Mouse (Mus musculus): ENCODE data around the gene Trdmt1. TPM values are rescaled to one million over a fixed set of nuclear protein-coding genes. Genes with fewer than 3 reads are reported as not detected.
"Not testable (repeated sequence)": the region's sequence is repeated elsewhere in the genome, so short reads cannot be mapped to it uniquely, and the experiment has no call there.

Trdmt1 gene
- 11.1 and 12.0 TPM in 2 replicates for polyA plus RNA-seq (2014; fragmentation: Nextera tagmentation; extraction: Ambion mirVana)

DNA sequence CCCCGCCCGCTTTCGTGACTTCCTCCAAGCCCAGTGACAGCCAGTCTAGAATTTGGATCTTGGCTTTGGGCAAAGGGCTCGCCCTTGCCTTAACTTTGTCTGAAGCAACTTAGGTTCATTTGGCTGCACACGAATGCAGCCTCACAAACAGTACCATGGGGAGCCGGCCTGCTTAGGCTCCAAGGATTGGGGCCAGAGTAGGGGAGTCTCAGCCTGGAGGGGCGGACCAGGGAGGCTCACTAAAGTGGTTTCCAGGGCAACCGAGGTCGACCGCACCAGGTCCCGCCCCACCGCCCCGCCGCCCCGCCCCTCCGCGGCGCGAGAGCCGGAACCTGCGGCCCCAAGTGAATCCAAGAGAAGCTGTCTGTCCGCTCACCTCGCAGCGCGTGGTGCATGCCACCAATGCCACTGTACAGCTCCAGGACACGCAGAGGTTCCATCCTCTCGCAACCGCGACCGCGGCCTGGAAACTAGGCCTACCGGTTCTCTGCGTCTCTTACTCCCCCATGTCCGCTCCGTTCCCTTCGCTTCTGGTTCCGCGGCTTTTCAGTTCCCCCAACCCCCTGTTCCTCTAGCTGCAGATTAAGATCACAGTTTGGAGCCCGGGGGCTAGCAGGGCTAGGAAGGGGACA lies at the start of gene Trdmt1:
Trdmt1 (minus strand) TSS at position 476 of the 632 bp plus-strand sequence.
- ATAC-seq (peak; percentile 99), DNase-seq (ENCODE audit: low spot score) (peak; percentile 94)
- Histone ChIP-seq H3K4me2 (ENCODE audit: low read length) (peak within 1 kb of the TSS; percentile 53), H3K4me3 (ENCODE audit: low read depth, low read length) (peak within 1 kb of the TSS; percentile 65), H3K4me1 (ENCODE audit: control insufficient read depth, insufficient read depth, low read length) (peaks cover 4% of the 10 kb centered on the region; the same call in 1 of the 2 replicates), H3K27me3 (replicated peaks; ENCODE audit: control insufficient read depth, insufficient read depth, low read length) (no peaks in the 10 kb centered on the region), H3K27ac (ENCODE audit: low read depth, low read length) (peak within 1 kb of the TSS; percentile 96), H3K36me3 (ENCODE audit: control insufficient read depth, insufficient read depth, low read length) (no peaks in the 10 kb centered on the region), H3K9ac (ENCODE audit: low read length) (peak within 1 kb of the TSS; percentile 79), H3K9me3 (replicated peaks; ENCODE audit: control insufficient read depth, low read length) (no peaks in the 10 kb centered on the region)
- under 1% methylated on average over 38 of the region's 39 CpGs for WGBS

DNA sequence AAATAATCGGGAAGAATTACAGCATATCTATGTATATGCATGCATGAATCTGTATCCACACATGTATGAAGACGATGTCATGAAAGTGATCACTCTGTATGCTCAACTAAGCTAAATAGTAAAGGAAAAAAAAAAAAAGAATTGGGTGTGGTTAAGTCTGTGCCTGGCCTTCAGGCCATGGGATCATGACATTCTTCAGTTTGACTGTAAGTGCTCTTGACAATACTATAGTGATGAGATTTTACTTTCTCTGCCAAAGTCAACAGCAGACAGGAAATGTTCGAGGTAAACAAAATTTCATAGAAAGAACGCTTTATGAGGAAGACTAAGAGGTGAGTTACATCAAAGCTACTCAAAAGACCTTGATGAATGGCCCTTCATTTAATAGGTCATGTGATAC lies 48.9 kb upstream of the Trdmt1 start:
- Histone ChIP-seq H3K27ac (ENCODE audit: low read depth, low read length) (no peak overlapping the region), H3K36me3 (ENCODE audit: control insufficient read depth, insufficient read depth, low read length) (no peaks in the 10 kb centered on the region), H3K4me2 (ENCODE audit: low read length) (no peak overlapping the region), H3K4me1 (ENCODE audit: control insufficient read depth, insufficient read depth, low read length) (no peaks in the 10 kb centered on the region), H3K9ac (ENCODE audit: low read length) (no peak overlapping the region), H3K27me3 (replicated peaks; ENCODE audit: control insufficient read depth, insufficient read depth, low read length) (no peaks in the 10 kb centered on the region), H3K4me3 (ENCODE audit: low read depth, low read length) (no peak overlapping the region), H3K9me3 (replicated peaks; ENCODE audit: control insufficient read depth, low read length) (no peaks in the 10 kb centered on the region)
- 85% methylated on average over 4 of the region's 4 CpGs for WGBS
- no peak for DNase-seq (ENCODE audit: low spot score)
- ATAC-seq, result no peak

GRCm38 (mm10) chr2:13583746-13584145 lies 39.3 kb upstream of the Trdmt1 start:
- not testable (repeated sequence) for H3K27me3 ChIP-seq (replicated peaks; ENCODE audit: control insufficient read depth, insufficient read depth, low read length); ATAC-seq; H3K9me3 ChIP-seq (replicated peaks; ENCODE audit: control insufficient read depth, low read length); H3K4me1 ChIP-seq (ENCODE audit: control insufficient read depth, insufficient read depth, low read length); H3K4me2 ChIP-seq (ENCODE audit: low read length); H3K27ac ChIP-seq (ENCODE audit: low read depth, low read length); H3K4me3 ChIP-seq (ENCODE audit: low read depth, low read length); H3K9ac ChIP-seq (ENCODE audit: low read length); DNase-seq (ENCODE audit: low spot score)
- peaks cover 40% of the 10 kb centered on the region for H3K36me3 ChIP-seq (ENCODE audit: control insufficient read depth, insufficient read depth, low read length)

- DNase-seq (ENCODE audit: low spot score) (no peak), ATAC-seq (no peak)
- Histone ChIP-seq H3K27me3 (replicated peaks; ENCODE audit: control insufficient read depth, insufficient read depth, low read length) (no peaks in the 10 kb centered on the region), H3K4me3 (ENCODE audit: low read depth, low read length) (no peak overlapping the region), H3K4me1 (ENCODE audit: control insufficient read depth, insufficient read depth, low read length) (no peaks in the 10 kb centered on the region), H3K4me2 (ENCODE audit: low read length) (no peak overlapping the region), H3K27ac (ENCODE audit: low read depth, low read length) (no peak overlapping the region), H3K36me3 (ENCODE audit: control insufficient read depth, insufficient read depth, low read length) (peaks cover 50% of the 10 kb centered on the region), H3K9ac (ENCODE audit: low read length) (no peak overlapping the region), H3K9me3 (replicated peaks; ENCODE audit: control insufficient read depth, low read length) (no peaks in the 10 kb centered on the region)
- WGBS, result 83% methylated on average over 3 of the region's 3 CpGs
Measured at GRCm38 (mm10) chr2:13582184-13582583, 37.7 kb upstream of the Trdmt1 start.

DNA sequence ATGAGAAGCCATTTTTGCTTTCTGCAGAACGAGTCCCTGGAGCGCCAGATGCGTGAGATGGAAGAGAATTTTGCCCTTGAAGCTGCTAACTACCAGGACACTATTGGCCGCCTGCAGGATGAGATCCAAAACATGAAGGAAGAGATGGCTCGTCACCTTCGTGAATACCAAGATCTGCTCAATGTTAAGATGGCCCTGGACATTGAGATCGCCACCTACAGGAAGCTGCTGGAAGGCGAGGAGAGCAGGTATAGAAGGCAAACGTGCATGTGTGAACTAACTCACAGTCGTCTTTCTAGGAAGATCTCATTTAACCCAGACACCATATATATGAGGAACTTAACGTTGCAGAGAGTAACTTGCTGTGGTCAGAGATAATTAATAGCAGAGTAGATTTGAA lies 35.5 kb upstream of the Trdmt1 start:
- Histone ChIP-seq H3K9me3 (replicated peaks; ENCODE audit: control insufficient read depth, low read length) (no peaks in the 10 kb centered on the region), H3K4me2 (ENCODE audit: low read length) (no peak overlapping the region), H3K9ac (ENCODE audit: low read length) (no peak overlapping the region), H3K27ac (ENCODE audit: low read depth, low read length) (no peak overlapping the region), H3K4me3 (ENCODE audit: low read depth, low read length) (no peak overlapping the region), H3K36me3 (ENCODE audit: control insufficient read depth, insufficient read depth, low read length) (peaks cover 52% of the 10 kb centered on the region), H3K27me3 (replicated peaks; ENCODE audit: control insufficient read depth, insufficient read depth, low read length) (no peaks in the 10 kb centered on the region), H3K4me1 (ENCODE audit: control insufficient read depth, insufficient read depth, low read length) (peaks cover 8% of the 10 kb centered on the region; the same call in 1 of the 2 replicates)
- ATAC-seq (no peak), DNase-seq (ENCODE audit: low spot score) (no peak)
- WGBS, result 58% methylated on average over 11 of the region's 11 CpGs

- peaks cover 52% of the 10 kb centered on the region for H3K36me3 ChIP-seq (ENCODE audit: control insufficient read depth, insufficient read depth, low read length)
- 88% methylated on average over 8 of the region's 8 CpGs for WGBS
- no peak for ATAC-seq
Measured at GRCm38 (mm10) chr2:13579315-13579714, 34.8 kb upstream of the Trdmt1 start.

GRCm38 (mm10) chr2:13578473-13579152 lies 34.1 kb upstream of the Trdmt1 start:
- no peak overlapping the region for H3K4me2 ChIP-seq (ENCODE audit: low read length)
- no peak for ATAC-seq
- no peak overlapping the region for H3K4me3 ChIP-seq (ENCODE audit: low read depth, low read length)
- H3K9me3 ChIP-seq (replicated peaks; ENCODE audit: control insufficient read depth, low read length), result no peaks in the 10 kb centered on the region
- H3K4me1 ChIP-seq (ENCODE audit: control insufficient read depth, insufficient read depth, low read length), result peaks cover 8% of the 10 kb centered on the region; the same call in 1 of the 2 replicates
- WGBS, result 61% methylated on average over 14 of the region's 14 CpGs
- DNase-seq (ENCODE audit: low spot score), result peak; percentile 19
- H3K27ac ChIP-seq (ENCODE audit: low read depth, low read length), result no peak overlapping the region
- no peaks in the 10 kb centered on the region for H3K27me3 ChIP-seq (replicated peaks; ENCODE audit: control insufficient read depth, insufficient read depth, low read length)
- peaks cover 52% of the 10 kb centered on the region for H3K36me3 ChIP-seq (ENCODE audit: control insufficient read depth, insufficient read depth, low read length)
- H3K9ac ChIP-seq (ENCODE audit: low read length), result no peak overlapping the region

More at GRCm38 (mm10) chr2:13579315-13579714, 34.8 kb upstream of the Trdmt1 start:
- Histone ChIP-seq H3K9ac (ENCODE audit: low read length) (no peak overlapping the region), H3K4me3 (ENCODE audit: low read depth, low read length) (no peak overlapping the region), H3K4me1 (ENCODE audit: control insufficient read depth, insufficient read depth, low read length) (peaks cover 8% of the 10 kb centered on the region; the same call in 1 of the 2 replicates), H3K27ac (ENCODE audit: low read depth, low read length) (no peak overlapping the region), H3K9me3 (replicated peaks; ENCODE audit: control insufficient read depth, low read length) (no peaks in the 10 kb centered on the region), H3K27me3 (replicated peaks; ENCODE audit: control insufficient read depth, insufficient read depth, low read length) (no peaks in the 10 kb centered on the region), H3K4me2 (ENCODE audit: low read length) (no peak overlapping the region)
- no peak for DNase-seq (ENCODE audit: low spot score)

- Histone ChIP-seq H3K9ac (ENCODE audit: low read length) (no peak overlapping the region), H3K9me3 (replicated peaks; ENCODE audit: control insufficient read depth, low read length) (no peaks in the 10 kb centered on the region), H3K4me1 (ENCODE audit: control insufficient read depth, insufficient read depth, low read length) (peaks cover 12% of the 10 kb centered on the region), H3K4me3 (ENCODE audit: low read depth, low read length) (0 out of 2 replicates have a peak overlapping the region, but pooled peaks have one; percentile 3), H3K36me3 (ENCODE audit: control insufficient read depth, insufficient read depth, low read length) (peaks cover 45% of the 10 kb centered on the region), H3K27me3 (replicated peaks; ENCODE audit: control insufficient read depth, insufficient read depth, low read length) (no peaks in the 10 kb centered on the region), H3K27ac (ENCODE audit: low read depth, low read length) (no peak overlapping the region), H3K4me2 (ENCODE audit: low read length) (peak overlapping the region; percentile 20)
- no peak for ATAC-seq
- 96% methylated on average over 1 of the region's 1 CpGs for WGBS
- DNase-seq (ENCODE audit: low spot score), result no peak
Measured at GRCm38 (mm10) chr2:13577399-13577798, 32.9 kb upstream of the Trdmt1 start.

- peaks cover 16% of the 10 kb centered on the region for H3K4me1 ChIP-seq (ENCODE audit: control insufficient read depth, insufficient read depth, low read length)
- peak overlapping the region; percentile 69 for H3K4me2 ChIP-seq (ENCODE audit: low read length)
- peak overlapping the region; percentile 87 for H3K9ac ChIP-seq (ENCODE audit: low read length)
- peak overlapping the region; percentile 80 for H3K4me3 ChIP-seq (ENCODE audit: low read depth, low read length)
- peak overlapping the region; percentile 97 for H3K27ac ChIP-seq (ENCODE audit: low read depth, low read length)
- DNase-seq (ENCODE audit: low spot score) (peak; percentile 91), ATAC-seq (peak; percentile 46)
- H3K36me3 ChIP-seq (ENCODE audit: control insufficient read depth, insufficient read depth, low read length), result peaks cover 31% of the 10 kb centered on the region
- 0% methylated on average over 6 of the region's 6 CpGs for WGBS
- no peaks in the 10 kb centered on the region for H3K9me3 ChIP-seq (replicated peaks; ENCODE audit: control insufficient read depth, low read length)
- no peaks in the 10 kb centered on the region for H3K27me3 ChIP-seq (replicated peaks; ENCODE audit: control insufficient read depth, insufficient read depth, low read length)
Measured at GRCm38 (mm10) chr2:13575926-13576325, 31.5 kb upstream of the Trdmt1 start.

Measured in forebrain, embryonic 14.5 days (tissue).